Mouse (Mus musculus) heart, embryonic 13.5 days (tissue): ENCODE data around the gene Plvap. TPM values are rescaled to one million over a fixed set of nuclear protein-coding genes. Genes with fewer than 3 reads are reported as not detected.

Source experiments
- ATAC-seq: fragments of 200-750 bp; cut with Nextera tagmentation; 2 replicates; pipeline ENCODE4 v1.8.0; 2017; ENCODE audit warnings: moderate TSS enrichment; ENCODE audit not compliant: insufficient number of reproducible peaks, low FRiP score, low TSS enrichment; ENCODE audit errors: extremely low read depth
- H3K27ac ChIP-seq: fragments of 300-500 bp; sonication (generic); replicated peaks from 2 replicates; pipeline ENCODE4 v1.5.1; 2015; ENCODE audit warnings: moderate library complexity, mild to moderate bottlenecking, inconsistent platforms
- H3K27me3 ChIP-seq: fragments of 300-500 bp; sonication (generic); replicated peaks from 2 replicates; pipeline ENCODE4 v1.6.1; 2015; ENCODE audit warnings: mild to moderate bottlenecking, inconsistent platforms
- H3K36me3 ChIP-seq: fragments of 300-500 bp; sonication (generic); 2 replicates; pipeline ENCODE4 v1.6.1; 2015; ENCODE audit warnings: mild to moderate bottlenecking, inconsistent platforms
- H3K4me1 ChIP-seq: fragments of 300-500 bp; sonication (generic); 2 replicates; pipeline ENCODE4 v1.6.1; 2015; ENCODE audit warnings: inconsistent platforms
- H3K4me2 ChIP-seq: fragments of 300-500 bp; sonication (generic); 2 replicates; pipeline ENCODE4 v1.6.1; 2015; ENCODE audit warnings: inconsistent platforms, mild to moderate bottlenecking, moderate library complexity
- H3K4me3 ChIP-seq: fragments of 300-500 bp; sonication (generic); 2 replicates; pipeline ENCODE4 v1.5.1; 2015; ENCODE audit warnings: moderate library complexity, mild to moderate bottlenecking, inconsistent platforms
- H3K9ac ChIP-seq: fragments of 300-500 bp; sonication (generic); 2 replicates; pipeline ENCODE4 v1.6.1; 2015; ENCODE audit warnings: inconsistent platforms, mild to moderate bottlenecking, moderate library complexity
- H3K9me3 ChIP-seq: fragments of 300-500 bp; sonication (generic); 2 replicates; pipeline ENCODE4 v1.6.1; 2016; ENCODE audit warnings: inconsistent platforms
- WGBS: fragments of 180-500 bp; shearing (Covaris S2); methylation state at CpG from one replicate; pipeline ENCODE4 v1.1.7; 2015; ENCODE audit warnings: mixed read lengths; 5-methylcytosine and 5-hydroxymethylcytosine counted together
- polyA plus RNA-seq: library from polyadenylated mRNA; unstranded; fragments of >200 nt; fragmentation: Nextera tagmentation; extraction: Ambion mirVana; gene quantifications from 2 replicates; pipeline ENCODE4 v1.2.1, GENCODE M21; 2015

The Plvap gene
- polyA plus RNA-seq, 1 experiment from 2014 or later, result 135 TPM

GRCm38 (mm10) chr8:71485142-71486135 lies 26.1 kb downstream of the Plvap start, which contains the start of gene Ano8:
TSS of gene Ano8 (minus strand) at chr8:71485963.
- peak; percentile 32; the same call in 1 of the 2 replicates for ATAC-seq
- Histone ChIP-seq H3K27me3 (peaks cover 27% of the 10 kb centered on the region), H3K4me3 (peak within 1 kb of the TSS; percentile 76), H3K4me1 (peaks cover 25% of the 10 kb centered on the region), H3K9ac (peak within 1 kb of the TSS; percentile 88), H3K4me2 (peak within 1 kb of the TSS; percentile 92), H3K27ac (peak within 1 kb of the TSS; percentile 58), H3K9me3 (no peaks in the 10 kb centered on the region), H3K36me3 (peaks cover 17% of the 10 kb centered on the region)
- 5% methylated on average over 58 of the region's 58 CpGs for WGBS

GRCm38 (mm10) chr8:71484736-71485135 lies 26.8 kb downstream of the Plvap start:
- ATAC-seq, result no peak
- H3K4me3 ChIP-seq, result peak overlapping the region; percentile 76; the same call in 1 of the 2 replicates
- H3K27me3 ChIP-seq, result peaks cover 33% of the 10 kb centered on the region
- WGBS, result 86% methylated on average over 19 of the region's 19 CpGs
- no peaks in the 10 kb centered on the region for H3K9me3 ChIP-seq
- peaks cover 20% of the 10 kb centered on the region for H3K4me1 ChIP-seq
- H3K4me2 ChIP-seq, result peak overlapping the region; percentile 92
- H3K36me3 ChIP-seq, result peaks cover 11% of the 10 kb centered on the region; the same call in 1 of the 2 replicates
- no peak overlapping the region for H3K27ac ChIP-seq
- 0 out of 2 replicates have a peak overlapping the region, but pooled peaks have one; percentile 88 for H3K9ac ChIP-seq

GRCm38 (mm10) chr8:71483932-71484331 lies 27.6 kb downstream of the Plvap start:
- Histone ChIP-seq H3K4me1 (peaks cover 12% of the 10 kb centered on the region), H3K27ac (no peak overlapping the region), H3K36me3 (peaks cover 11% of the 10 kb centered on the region; the same call in 1 of the 2 replicates), H3K27me3 (peaks cover 38% of the 10 kb centered on the region), H3K9ac (no peak overlapping the region), H3K4me2 (no peak overlapping the region), H3K4me3 (no peak overlapping the region), H3K9me3 (no peaks in the 10 kb centered on the region)
- 40% methylated on average over 8 of the region's 8 CpGs for WGBS
- no peak for ATAC-seq

- WGBS, result 79% methylated on average over 11 of the region's 11 CpGs
- H3K9ac ChIP-seq, result no peak overlapping the region
- no peak overlapping the region for H3K4me3 ChIP-seq
- peaks cover 25% of the 10 kb centered on the region for H3K36me3 ChIP-seq
- ATAC-seq, result no peak
- H3K27ac ChIP-seq, result no peak overlapping the region
- H3K27me3 ChIP-seq, result peaks cover 54% of the 10 kb centered on the region
- H3K4me1 ChIP-seq, result peaks cover 17% of the 10 kb centered on the region
- H3K4me2 ChIP-seq, result no peak overlapping the region
- no peaks in the 10 kb centered on the region for H3K9me3 ChIP-seq
Observed at GRCm38 (mm10) chr8:71478943-71479342, 32.6 kb downstream of the Plvap start.

- H3K27me3 ChIP-seq, result peaks cover 44% of the 10 kb centered on the region
- H3K4me2 ChIP-seq, result peak overlapping the region; percentile 84
- ATAC-seq, result no peak
- H3K27ac ChIP-seq, result peak overlapping the region; percentile 79; the same call in 1 of the 2 replicates
- peaks cover 17% of the 10 kb centered on the region for H3K4me1 ChIP-seq
- H3K9ac ChIP-seq, result peak overlapping the region; percentile 89
- peak overlapping the region; percentile 69 for H3K4me3 ChIP-seq
- H3K9me3 ChIP-seq, result no peaks in the 10 kb centered on the region
- peaks cover 38% of the 10 kb centered on the region for H3K36me3 ChIP-seq
- WGBS, result 40% methylated on average over 14 of the region's 14 CpGs
Observed at GRCm38 (mm10) chr8:71477196-71477845, 34.2 kb downstream of the Plvap start.

GRCm38 (mm10) chr8:71476099-71476940 lies 35.2 kb downstream of the Plvap start:
- Histone ChIP-seq H3K9me3 (no peaks in the 10 kb centered on the region), H3K36me3 (peaks cover 40% of the 10 kb centered on the region), H3K9ac (peak overlapping the region; percentile 89), H3K4me2 (peak overlapping the region; percentile 84), H3K4me1 (peaks cover 17% of the 10 kb centered on the region), H3K4me3 (peak overlapping the region; percentile 69), H3K27me3 (peaks cover 34% of the 10 kb centered on the region), H3K27ac (peak overlapping the region; percentile 79)
- peak; percentile 32; the same call in 1 of the 2 replicates for ATAC-seq
- WGBS, result under 1% methylated on average over 111 of the region's 121 CpGs

- Histone ChIP-seq H3K4me2 (peak overlapping the region; percentile 84), H3K4me3 (peak overlapping the region; percentile 69), H3K4me1 (peaks cover 18% of the 10 kb centered on the region), H3K9me3 (no peaks in the 10 kb centered on the region), H3K27ac (peak overlapping the region; percentile 79), H3K36me3 (peaks cover 46% of the 10 kb centered on the region), H3K27me3 (peaks cover 28% of the 10 kb centered on the region), H3K9ac (peak overlapping the region; percentile 89)
- WGBS, result 22% methylated on average over 4 of the region's 4 CpGs
- ATAC-seq, result no peak
Observed at GRCm38 (mm10) chr8:71475702-71476075, 35.9 kb downstream of the Plvap start.

- WGBS, result 92% methylated on average over 25 of the region's 25 CpGs
- peak overlapping the region; percentile 89; the same call in 1 of the 2 replicates for H3K9ac ChIP-seq
- no peak for ATAC-seq
- H3K27me3 ChIP-seq, result peaks cover 22% of the 10 kb centered on the region
- peaks cover 48% of the 10 kb centered on the region for H3K36me3 ChIP-seq
- no peaks in the 10 kb centered on the region for H3K9me3 ChIP-seq
- 0 out of 2 replicates have a peak overlapping the region, but pooled peaks have one; percentile 69 for H3K4me3 ChIP-seq
- H3K27ac ChIP-seq, result 0 out of 2 replicates have a peak overlapping the region, but pooled peaks have one; percentile 79
- peaks cover 24% of the 10 kb centered on the region for H3K4me1 ChIP-seq
- H3K4me2 ChIP-seq, result 0 out of 2 replicates have a peak overlapping the region, but pooled peaks have one; percentile 84
Observed at GRCm38 (mm10) chr8:71474785-71475701, 36.5 kb downstream of the Plvap start.

- no peaks in the 10 kb centered on the region for H3K9me3 ChIP-seq
- no peak overlapping the region for H3K27ac ChIP-seq
- H3K4me2 ChIP-seq, result no peak overlapping the region
- H3K4me1 ChIP-seq, result peaks cover 29% of the 10 kb centered on the region
- H3K9ac ChIP-seq, result no peak overlapping the region
- ATAC-seq, result no peak
- H3K4me3 ChIP-seq, result no peak overlapping the region
- H3K27me3 ChIP-seq, result peaks cover 19% of the 10 kb centered on the region
- H3K36me3 ChIP-seq, result peaks cover 48% of the 10 kb centered on the region
- 90% methylated on average over 18 of the region's 18 CpGs for WGBS
Observed at GRCm38 (mm10) chr8:71474344-71474743, 37.2 kb downstream of the Plvap start.
